Mouse (Mus musculus): Measurements from ENCODE around the gene Pbx1.

Gene Pbx1

DNA sequence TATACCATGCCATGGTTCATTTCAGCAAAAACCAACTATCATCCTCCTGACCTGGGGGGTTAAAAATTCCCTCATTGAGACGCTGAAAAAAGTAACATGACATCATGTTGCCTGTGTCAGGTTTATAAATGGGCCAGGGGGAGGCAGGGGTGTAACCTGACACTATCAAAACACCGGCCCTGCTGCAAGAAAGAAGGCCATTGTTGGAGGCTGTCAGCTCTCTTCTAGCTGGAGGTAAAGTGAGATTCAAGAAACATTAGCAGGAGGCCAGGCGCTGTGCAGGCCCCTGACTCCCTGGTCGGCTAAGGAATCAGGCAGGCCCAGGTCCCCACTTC, 49.3 kb downstream of the Pbx1 start:
- peak; percentile 29 for DNase-seq

GRCm38 (mm10) chr1:168382106-168382822, 49.8 kb downstream of the Pbx1 start:
- DNase-seq, result no peak

- DNase-seq, result peak; percentile 42
Observed at GRCm38 (mm10) chr1:168381451-168381850, 50.6 kb downstream of the Pbx1 start.

GRCm38 (mm10) chr1:168380241-168380770, 51.8 kb downstream of the Pbx1 start:
- DNase-seq, result peak; percentile 54

DNA sequence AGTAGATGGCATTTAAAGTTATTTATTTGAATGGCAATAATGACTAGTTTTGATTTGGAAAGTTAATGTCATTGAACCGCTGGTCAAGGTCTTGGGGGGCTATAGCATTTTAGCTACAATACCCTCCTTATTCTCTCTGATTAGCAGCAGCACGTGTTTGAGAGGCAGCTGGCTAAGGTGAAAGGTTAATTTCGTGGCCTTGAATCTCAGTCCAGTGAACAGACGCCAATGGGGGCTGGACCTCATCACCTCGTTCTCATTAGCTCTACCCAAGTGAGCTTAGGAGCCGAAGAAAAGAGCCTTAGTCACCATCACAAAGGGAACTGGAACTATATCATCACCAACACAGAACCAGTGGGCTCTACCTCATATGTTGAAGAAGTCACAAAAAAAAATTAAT, 54.4 kb downstream of the Pbx1 start:
- no peak for DNase-seq

- peak; percentile 58 for DNase-seq
Observed at GRCm38 (mm10) chr1:168376330-168376729, 55.7 kb downstream of the Pbx1 start.

DNA sequence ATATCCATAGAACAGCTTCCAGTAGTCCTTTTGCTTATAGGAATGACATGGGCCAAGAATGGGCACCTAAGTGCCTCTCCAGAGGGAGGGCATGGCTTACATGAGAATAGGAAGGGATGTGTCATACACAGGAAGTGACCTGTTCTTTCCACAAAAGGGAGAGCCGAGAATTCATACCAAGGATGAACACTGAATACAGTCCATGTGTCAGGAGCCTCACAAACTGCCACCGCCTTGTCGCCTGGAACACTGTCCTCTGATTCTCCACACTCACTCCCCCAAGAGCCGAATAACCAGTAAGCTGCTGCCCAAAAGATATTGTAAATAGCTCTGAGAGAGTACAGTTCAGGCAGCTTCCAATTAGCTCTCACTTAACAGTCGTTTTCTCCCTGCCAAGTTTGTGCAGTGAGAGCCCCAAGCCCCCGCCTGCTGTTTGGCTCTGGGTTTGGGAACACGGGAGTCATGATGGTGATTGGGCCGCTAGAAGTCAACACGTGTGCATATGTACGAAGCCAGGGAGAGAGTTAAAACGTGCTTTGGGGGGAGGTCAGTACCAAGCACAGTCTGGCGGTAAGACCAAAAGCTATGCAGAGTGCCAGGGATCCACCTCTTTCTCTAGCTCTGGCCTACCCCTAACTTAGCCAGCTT, 57.0 kb downstream of the Pbx1 start:
- DNase-seq, result no peak

DNA sequence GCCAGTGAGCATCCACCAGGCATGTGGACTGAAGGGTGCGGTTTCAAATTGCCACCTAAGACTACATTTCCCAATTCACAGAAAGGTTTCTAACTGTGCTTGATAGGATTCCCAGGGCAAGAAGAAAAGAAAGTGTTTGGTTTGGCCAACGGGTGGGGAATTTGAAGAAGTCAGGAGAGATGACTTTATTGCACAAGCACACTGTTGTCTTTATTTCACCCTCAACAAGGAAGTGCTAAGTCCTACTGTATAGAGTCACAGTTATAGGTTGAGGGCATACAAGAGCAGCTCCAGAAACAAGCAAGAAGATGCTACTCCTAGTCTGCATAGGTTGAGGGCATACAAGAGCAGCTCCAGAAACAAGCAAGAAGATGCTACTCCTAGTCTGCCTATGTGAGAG, 60.0 kb downstream of the Pbx1 start:
- DNase-seq, result no peak

GRCm38 (mm10) chr1:168370966-168371365, 61.1 kb downstream of the Pbx1 start:
- DNase-seq, result no peak

DNA sequence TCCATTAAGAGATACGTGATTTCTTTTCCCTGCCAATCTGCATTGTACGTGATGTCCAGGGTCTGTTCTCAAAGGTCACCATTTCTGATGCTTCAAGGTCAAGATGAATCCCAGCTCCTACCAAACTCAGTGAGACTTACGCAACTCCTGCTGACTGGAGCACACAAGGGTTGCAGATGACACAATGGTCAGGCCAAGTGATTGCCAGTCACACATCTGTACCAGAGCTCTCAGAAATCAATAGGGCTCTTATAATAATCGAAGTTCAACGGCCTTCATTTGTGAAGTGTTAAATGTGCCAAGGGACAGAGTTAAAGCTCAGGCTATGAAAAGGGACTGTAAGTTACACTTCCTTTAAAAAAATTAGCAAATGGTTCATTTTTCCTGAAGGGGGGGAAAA, 65.8 kb downstream of the Pbx1 start:
- DNase-seq, result no peak

DNA sequence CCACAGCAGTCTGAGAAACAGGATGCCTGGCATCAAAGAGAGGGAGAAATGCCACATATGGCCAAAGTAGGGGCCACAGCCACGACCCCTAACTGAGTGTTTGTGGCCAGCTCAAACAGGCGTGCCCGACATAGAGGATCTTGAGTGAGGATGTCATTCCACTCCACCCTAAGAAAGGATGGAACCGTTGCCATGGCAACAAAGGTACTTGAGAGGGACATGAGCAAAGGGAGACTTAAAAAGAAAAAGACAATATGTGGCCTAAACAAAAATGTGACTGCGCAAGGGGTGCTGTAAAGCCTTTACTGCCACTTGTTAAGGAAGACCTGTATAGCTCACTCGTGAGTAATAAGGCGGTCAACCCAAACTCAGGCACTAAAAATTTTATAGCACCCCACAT, 67.7 kb downstream of the Pbx1 start:
- no peak for DNase-seq

GRCm38 (mm10) chr1:168363053-168363452, 69.0 kb downstream of the Pbx1 start:
- no peak for DNase-seq

DNA sequence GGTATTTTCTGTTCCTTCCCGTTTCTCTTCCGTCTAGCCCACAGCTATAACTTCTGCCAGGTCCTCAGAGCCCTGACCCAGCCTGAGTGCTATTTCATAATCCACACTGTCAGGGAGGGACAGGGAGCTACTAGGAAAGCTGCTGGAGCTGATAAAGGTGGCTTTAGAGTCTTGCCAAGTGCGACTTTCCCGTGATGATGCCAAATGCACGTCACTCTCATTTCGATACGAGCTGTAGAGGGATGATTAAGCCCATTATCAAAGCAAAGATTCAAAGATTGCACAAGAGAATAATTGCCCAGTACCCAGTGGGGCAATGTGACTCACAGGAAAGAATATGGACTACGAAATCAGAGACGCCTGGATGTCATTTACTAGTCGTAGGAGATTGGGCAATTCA, 69.6 kb downstream of the Pbx1 start:
- no peak for DNase-seq

- no peak for DNase-seq
Observed at GRCm38 (mm10) chr1:168357680-168358611, 74.1 kb downstream of the Pbx1 start.

- DNase-seq, result peak; percentile 70
Observed at GRCm38 (mm10) chr1:168356970-168357441, 75.1 kb downstream of the Pbx1 start.

- no peak for DNase-seq
Observed at GRCm38 (mm10) chr1:168355985-168356556, 76.0 kb downstream of the Pbx1 start.

- DNase-seq, result no peak
Observed at GRCm38 (mm10) chr1:168354934-168355333, 77.1 kb downstream of the Pbx1 start.

DNA sequence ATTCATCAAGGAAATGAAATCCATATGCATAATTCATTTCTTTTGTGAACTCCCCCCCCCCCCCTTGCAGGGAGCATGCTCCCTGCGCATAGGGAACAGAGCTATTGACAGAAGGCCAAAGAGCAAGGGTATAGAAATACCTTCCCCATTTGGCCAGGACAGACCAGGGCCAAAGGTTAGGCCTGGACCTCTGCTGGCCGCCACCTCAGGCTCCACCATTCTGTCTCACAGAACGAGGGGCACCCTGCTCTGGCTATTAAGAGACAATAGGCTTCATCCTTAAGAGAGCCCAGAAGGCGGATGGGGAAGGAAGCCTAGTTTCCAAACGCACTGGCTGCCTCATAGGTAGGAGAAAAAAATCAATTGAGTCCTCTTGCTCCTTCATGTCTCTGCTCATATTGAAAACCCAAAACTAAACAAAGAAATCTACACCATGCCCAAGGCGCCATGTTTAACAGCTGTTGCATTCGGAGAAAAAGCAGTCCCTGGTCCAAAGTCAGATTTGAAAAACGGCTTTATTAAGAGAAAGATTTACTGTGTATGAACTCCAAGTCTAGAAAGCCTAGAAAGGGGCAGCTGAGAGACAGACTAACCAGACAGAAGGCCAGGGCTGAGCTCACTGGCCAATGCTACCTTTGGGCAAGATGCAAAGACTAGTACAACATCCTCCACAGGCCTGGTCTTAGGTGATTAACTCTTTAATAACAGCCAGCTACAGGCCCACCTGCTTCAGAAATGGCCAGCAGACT, 83.9 kb downstream of the Pbx1 start:
- no peak for DNase-seq

- peak; percentile 67 for DNase-seq
Observed at GRCm38 (mm10) chr1:168344918-168345317, 87.2 kb downstream of the Pbx1 start.

- no peak for DNase-seq
Observed at GRCm38 (mm10) chr1:168344262-168344661, 87.8 kb downstream of the Pbx1 start.

DNA sequence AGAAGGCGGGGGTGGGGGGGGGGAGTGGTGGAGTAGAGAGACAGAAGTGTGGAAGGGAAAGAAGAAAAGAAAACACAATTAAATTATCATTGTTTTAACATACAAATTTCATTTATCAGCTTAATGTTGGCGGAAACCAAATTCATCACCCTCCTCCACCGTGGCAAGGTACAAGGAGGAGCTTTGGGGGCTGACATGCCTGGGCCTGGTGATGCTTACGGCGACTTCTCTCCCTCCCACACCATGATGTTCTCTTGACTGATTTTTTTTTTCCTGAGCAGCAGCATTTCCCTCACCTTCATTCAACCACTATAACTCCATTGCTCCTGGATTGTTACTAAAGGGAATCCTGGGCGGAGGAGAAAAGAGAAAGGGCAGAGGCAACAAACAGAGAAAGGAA, 89.8 kb downstream of the Pbx1 start:
- no peak for DNase-seq

DNA sequence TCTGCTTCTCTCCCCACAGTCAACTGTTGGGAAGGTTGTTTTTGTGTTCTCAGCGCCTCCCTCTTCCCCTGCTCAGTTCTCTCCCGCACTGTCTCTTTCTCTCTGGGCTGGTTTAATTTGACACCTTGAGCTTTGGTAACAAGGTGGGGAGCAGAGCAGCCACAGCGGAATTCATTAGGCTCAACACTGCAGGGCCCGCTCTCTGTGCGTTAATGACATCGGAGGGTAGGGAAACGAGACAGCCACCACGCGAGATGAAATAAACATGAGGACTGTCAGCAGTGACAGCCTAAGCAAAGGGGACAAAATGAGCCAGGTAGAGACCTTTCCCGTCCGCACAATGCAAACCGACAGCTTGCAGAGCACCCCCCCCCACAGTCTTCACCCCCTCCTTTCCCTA, 90.2 kb downstream of the Pbx1 start:
- no peak for DNase-seq
